Mouse (Mus musculus): ENCODE data around the gene Cblb. TPM values are rescaled to one million over a fixed set of nuclear protein-coding genes. Genes with fewer than 3 reads are reported as not detected.

Gene Cblb
- polyA plus RNA-seq, 1 experiment from 2014 or later, result 12.1 TPM

- H3K9me3 ChIP-seq (ENCODE audit: control insufficient read depth, low read length), result no peaks in the 10 kb centered on the region
- no peak for DNase-seq (ENCODE audit: low spot score)
- H3K36me3 ChIP-seq (ENCODE audit: control insufficient read depth, insufficient read depth, low read length), result no peaks in the 10 kb centered on the region
- ATAC-seq (replicated peaks; ENCODE audit: low FRiP score, low TSS enrichment, low read depth), result no peak
- H3K9ac ChIP-seq (ENCODE audit: low read length), result no peak overlapping the region
- H3K4me1 ChIP-seq (replicated peaks; ENCODE audit: control insufficient read depth, insufficient read depth, low read length), result no peaks in the 10 kb centered on the region
- WGBS, result 74% methylated on average over 6 of the region's 6 CpGs
- H3K4me3 ChIP-seq (ENCODE audit: low read depth, low read length), result no peak overlapping the region
- H3K27me3 ChIP-seq (replicated peaks; ENCODE audit: control insufficient read depth, insufficient read depth, low read length), result no peaks in the 10 kb centered on the region
- H3K27ac ChIP-seq (ENCODE audit: low read depth), result no peak overlapping the region
- no peak overlapping the region for H3K4me2 ChIP-seq (ENCODE audit: low read length)
These were observed 69.4 kb downstream of the Cblb start for GRCm38 (mm10) chr16:52100466-52100865.

- 90% methylated on average over 9 of the region's 9 CpGs for WGBS
- Histone ChIP-seq H3K36me3 (ENCODE audit: control insufficient read depth, insufficient read depth, low read length) (no peaks in the 10 kb centered on the region), H3K9ac (ENCODE audit: low read length) (no peak overlapping the region), H3K27ac (ENCODE audit: low read depth) (no peak overlapping the region), H3K4me2 (ENCODE audit: low read length) (no peak overlapping the region), H3K27me3 (replicated peaks; ENCODE audit: control insufficient read depth, insufficient read depth, low read length) (no peaks in the 10 kb centered on the region), H3K4me3 (ENCODE audit: low read depth, low read length) (no peak overlapping the region), H3K4me1 (replicated peaks; ENCODE audit: control insufficient read depth, insufficient read depth, low read length) (no peaks in the 10 kb centered on the region), H3K9me3 (ENCODE audit: control insufficient read depth, low read length) (no peaks in the 10 kb centered on the region)
- no peak for ATAC-seq (replicated peaks; ENCODE audit: low FRiP score, low TSS enrichment, low read depth)
- DNase-seq (ENCODE audit: low spot score), result no peak
These were observed 73.6 kb downstream of the Cblb start for GRCm38 (mm10) chr16:52104608-52105007.

- no peak for ATAC-seq (replicated peaks; ENCODE audit: low FRiP score, low TSS enrichment, low read depth)
- DNase-seq (ENCODE audit: low spot score), result no peak
- Histone ChIP-seq H3K9me3 (ENCODE audit: control insufficient read depth, low read length) (no peaks in the 10 kb centered on the region), H3K9ac (ENCODE audit: low read length) (no peak overlapping the region), H3K4me1 (replicated peaks; ENCODE audit: control insufficient read depth, insufficient read depth, low read length) (no peaks in the 10 kb centered on the region), H3K4me2 (ENCODE audit: low read length) (no peak overlapping the region), H3K36me3 (ENCODE audit: control insufficient read depth, insufficient read depth, low read length) (peaks cover 3% of the 10 kb centered on the region; the same call in 1 of the 2 replicates), H3K27ac (ENCODE audit: low read depth) (no peak overlapping the region), H3K4me3 (ENCODE audit: low read depth, low read length) (no peak overlapping the region), H3K27me3 (replicated peaks; ENCODE audit: control insufficient read depth, insufficient read depth, low read length) (no peaks in the 10 kb centered on the region)
- 85% methylated on average over 5 of the region's 5 CpGs for WGBS
These were observed 76.8 kb downstream of the Cblb start for GRCm38 (mm10) chr16:52107836-52108235.

- DNase-seq (ENCODE audit: low spot score), result no peak
- H3K9me3 ChIP-seq (ENCODE audit: control insufficient read depth, low read length), result no peaks in the 10 kb centered on the region
- 37% methylated on average over 4 of the region's 4 CpGs for WGBS
- no peaks in the 10 kb centered on the region for H3K27me3 ChIP-seq (replicated peaks; ENCODE audit: control insufficient read depth, insufficient read depth, low read length)
- 0 out of 2 replicates have a peak, but pooled peaks cover 4% of the 10 kb centered on the region for H3K4me1 ChIP-seq (replicated peaks; ENCODE audit: control insufficient read depth, insufficient read depth, low read length)
- no peak overlapping the region for H3K27ac ChIP-seq (ENCODE audit: low read depth)
- H3K36me3 ChIP-seq (ENCODE audit: control insufficient read depth, insufficient read depth, low read length), result peaks cover 4% of the 10 kb centered on the region; the same call in 1 of the 2 replicates
- no peak overlapping the region for H3K4me3 ChIP-seq (ENCODE audit: low read depth, low read length)
- no peak for ATAC-seq (replicated peaks; ENCODE audit: low FRiP score, low TSS enrichment, low read depth)
- H3K9ac ChIP-seq (ENCODE audit: low read length), result no peak overlapping the region
- no peak overlapping the region for H3K4me2 ChIP-seq (ENCODE audit: low read length)
These were observed 83.4 kb downstream of the Cblb start for GRCm38 (mm10) chr16:52114473-52114872.

- H3K27ac ChIP-seq (ENCODE audit: low read depth), result no peak overlapping the region
- H3K4me1 ChIP-seq (replicated peaks; ENCODE audit: control insufficient read depth, insufficient read depth, low read length), result 0 out of 2 replicates have a peak, but pooled peaks cover 4% of the 10 kb centered on the region
- no peak overlapping the region for H3K4me2 ChIP-seq (ENCODE audit: low read length)
- no peaks in the 10 kb centered on the region for H3K9me3 ChIP-seq (ENCODE audit: control insufficient read depth, low read length)
- no peaks in the 10 kb centered on the region for H3K27me3 ChIP-seq (replicated peaks; ENCODE audit: control insufficient read depth, insufficient read depth, low read length)
- no peak for DNase-seq (ENCODE audit: low spot score)
- H3K36me3 ChIP-seq (ENCODE audit: control insufficient read depth, insufficient read depth, low read length), result no peaks in the 10 kb centered on the region
- 74% methylated on average over 4 of the region's 4 CpGs for WGBS
- ATAC-seq (replicated peaks; ENCODE audit: low FRiP score, low TSS enrichment, low read depth), result no peak
- H3K9ac ChIP-seq (ENCODE audit: low read length), result no peak overlapping the region
- no peak overlapping the region for H3K4me3 ChIP-seq (ENCODE audit: low read depth, low read length)
These were observed 88.0 kb downstream of the Cblb start for GRCm38 (mm10) chr16:52119003-52119402.

- Histone ChIP-seq H3K27me3 (replicated peaks; ENCODE audit: control insufficient read depth, insufficient read depth, low read length) (no peaks in the 10 kb centered on the region), H3K4me1 (replicated peaks; ENCODE audit: control insufficient read depth, insufficient read depth, low read length) (no peaks in the 10 kb centered on the region), H3K27ac (ENCODE audit: low read depth) (no peak overlapping the region), H3K9me3 (ENCODE audit: control insufficient read depth, low read length) (no peaks in the 10 kb centered on the region), H3K36me3 (ENCODE audit: control insufficient read depth, insufficient read depth, low read length) (no peaks in the 10 kb centered on the region), H3K4me3 (ENCODE audit: low read depth, low read length) (no peak overlapping the region), H3K4me2 (ENCODE audit: low read length) (no peak overlapping the region), H3K9ac (ENCODE audit: low read length) (no peak overlapping the region)
- DNase-seq (ENCODE audit: low spot score), result no peak
- ATAC-seq (replicated peaks; ENCODE audit: low FRiP score, low TSS enrichment, low read depth), result no peak
These were observed 93.9 kb downstream of the Cblb start for GRCm38 (mm10) chr16:52124974-52125373.

GRCm38 (mm10) chr16:52125896-52126295 is 94.9 kb downstream of the Cblb start:
- no peak overlapping the region for H3K4me2 ChIP-seq (ENCODE audit: low read length)
- no peaks in the 10 kb centered on the region for H3K9me3 ChIP-seq (ENCODE audit: control insufficient read depth, low read length)
- ATAC-seq (replicated peaks; ENCODE audit: low FRiP score, low TSS enrichment, low read depth), result no peak
- no peak overlapping the region for H3K4me3 ChIP-seq (ENCODE audit: low read depth, low read length)
- no peak overlapping the region for H3K9ac ChIP-seq (ENCODE audit: low read length)
- no peak overlapping the region for H3K27ac ChIP-seq (ENCODE audit: low read depth)
- H3K36me3 ChIP-seq (ENCODE audit: control insufficient read depth, insufficient read depth, low read length), result no peaks in the 10 kb centered on the region
- whole genome bisulfite sequencing, result 90% methylated on average over 4 of the region's 4 CpGs
- DNase-seq (ENCODE audit: low spot score), result no peak
- no peaks in the 10 kb centered on the region for H3K4me1 ChIP-seq (replicated peaks; ENCODE audit: control insufficient read depth, insufficient read depth, low read length)
- no peaks in the 10 kb centered on the region for H3K27me3 ChIP-seq (replicated peaks; ENCODE audit: control insufficient read depth, insufficient read depth, low read length)

- DNase-seq (ENCODE audit: low spot score), result no peak
- Histone ChIP-seq H3K27ac (ENCODE audit: low read depth) (no peak overlapping the region), H3K4me3 (ENCODE audit: low read depth, low read length) (no peak overlapping the region), H3K36me3 (ENCODE audit: control insufficient read depth, insufficient read depth, low read length) (no peaks in the 10 kb centered on the region), H3K9me3 (ENCODE audit: control insufficient read depth, low read length) (no peaks in the 10 kb centered on the region), H3K4me2 (ENCODE audit: low read length) (no peak overlapping the region), H3K9ac (ENCODE audit: low read length) (no peak overlapping the region), H3K4me1 (replicated peaks; ENCODE audit: control insufficient read depth, insufficient read depth, low read length) (no peaks in the 10 kb centered on the region), H3K27me3 (replicated peaks; ENCODE audit: control insufficient read depth, insufficient read depth, low read length) (no peaks in the 10 kb centered on the region)
- no peak for ATAC-seq (replicated peaks; ENCODE audit: low FRiP score, low TSS enrichment, low read depth)
- 88% methylated on average over 5 of the region's 5 CpGs for WGBS
These were observed 98.4 kb downstream of the Cblb start for GRCm38 (mm10) chr16:52129357-52129905.

GRCm38 (mm10) chr16:52132808-52133490 is 101.9 kb downstream of the Cblb start:
- Histone ChIP-seq H3K36me3 (ENCODE audit: control insufficient read depth, insufficient read depth, low read length) (peaks cover 15% of the 10 kb centered on the region), H3K4me2 (ENCODE audit: low read length) (no peak overlapping the region), H3K9ac (ENCODE audit: low read length) (no peak overlapping the region), H3K27me3 (replicated peaks; ENCODE audit: control insufficient read depth, insufficient read depth, low read length) (no peaks in the 10 kb centered on the region), H3K27ac (ENCODE audit: low read depth) (no peak overlapping the region), H3K4me1 (replicated peaks; ENCODE audit: control insufficient read depth, insufficient read depth, low read length) (peaks cover 4% of the 10 kb centered on the region; the same call in 1 of the 2 replicates), H3K9me3 (ENCODE audit: control insufficient read depth, low read length) (no peaks in the 10 kb centered on the region), H3K4me3 (ENCODE audit: low read depth, low read length) (no peak overlapping the region)
- DNase-seq (ENCODE audit: low spot score), result no peak
- WGBS, result 84% methylated on average over 11 of the region's 11 CpGs
- ATAC-seq (replicated peaks; ENCODE audit: low FRiP score, low TSS enrichment, low read depth), result no peak

All from intestine, embryonic 14.5 days (tissue).